Mouse (Mus musculus) heart, postnatal 36 days (tissue): Measurements from ENCODE around the gene Zeb2. TPM values are rescaled to one million over a fixed set of nuclear protein-coding genes. Genes with fewer than 3 reads are reported as not detected.

Source experiments
- DNase-seq, 2 experiments: peaks; one replicate each; pipeline ENCODE4 v3.0.0; 2021 to 2022
- intact Hi-C: fragments of 180-260 bp; cut with DNase I; formaldehyde crosslinking; loops from one replicate; pipeline ENCODE4 v1.15.1; 2025
- total RNA-seq, 2 experiments: library from RNA; stranded (reverse); gene quantifications; 2 replicates each; pipeline ENCODE4 v1.2.3; 2021

The Zeb2 gene
- total RNA-seq, 2 experiments from 2014 or later = 53.1 to 54.2 TPM

DNA sequence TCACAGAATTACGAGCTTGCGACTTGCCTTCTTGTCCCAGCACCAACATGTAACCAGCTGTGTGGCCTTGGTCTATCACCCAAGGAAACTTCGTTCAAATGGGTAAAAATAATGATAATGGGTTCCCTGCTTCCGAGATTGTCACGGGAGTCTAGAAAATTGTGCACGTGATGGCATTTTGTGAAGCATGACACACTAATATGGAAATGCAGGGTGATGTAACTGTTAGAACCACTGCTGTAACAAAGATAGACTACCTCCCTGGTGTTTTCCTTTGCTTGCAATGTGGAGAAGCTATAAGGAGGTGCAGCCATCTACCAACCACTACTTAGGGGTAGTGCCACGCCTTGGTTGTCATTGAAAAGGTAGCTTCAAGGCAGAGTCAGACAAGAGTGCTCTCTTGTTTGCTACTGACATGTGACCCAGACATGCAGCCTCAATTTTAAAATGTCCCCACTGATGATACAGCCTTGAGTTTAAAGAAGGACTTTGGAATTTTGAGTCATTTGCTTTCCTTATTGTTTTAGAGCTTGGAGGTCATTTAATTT lies 89.0 kb downstream of the Zeb2 start:
- intact Hi-C loops = no loop called here
- DNase-seq = no peak

- intact Hi-C loops = no loop called here
- DNase-seq = no peak
Observed at GRCm38 (mm10) chr2:45017186-45017800, 99.9 kb downstream of the Zeb2 start.

DNA sequence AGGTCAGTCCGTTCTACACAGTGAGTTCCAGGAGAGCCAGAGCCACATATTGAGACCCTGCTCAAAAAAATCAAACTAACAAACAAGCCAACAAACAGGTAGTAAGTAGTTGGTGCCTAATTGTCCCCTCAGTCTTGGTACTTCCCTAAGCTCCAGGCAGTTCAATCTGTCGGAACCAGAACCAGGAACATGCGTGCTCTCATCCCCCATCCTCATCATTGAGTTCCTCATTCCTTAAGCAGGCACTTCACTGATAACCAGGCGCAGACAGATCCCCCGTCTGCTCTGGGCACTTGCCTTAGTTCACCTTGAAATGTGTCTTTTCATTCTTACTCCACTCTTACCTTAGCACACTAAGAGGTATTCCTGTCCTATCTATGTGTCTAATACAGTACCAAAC lies 103.9 kb downstream of the Zeb2 start:
- no peak for DNase-seq
- intact Hi-C loops = no loop called here

GRCm38 (mm10) chr2:45012676-45013075 lies 104.5 kb downstream of the Zeb2 start:
- intact Hi-C loops = no loop called here

GRCm38 (mm10) chr2:45010701-45011100 lies 106.5 kb downstream of the Zeb2 start:
- DNase-seq = no peak
- intact Hi-C loops = no loop called here

More at GRCm38 (mm10) chr2:45012676-45013075, 104.5 kb downstream of the Zeb2 start:
- no peak for DNase-seq

DNA sequence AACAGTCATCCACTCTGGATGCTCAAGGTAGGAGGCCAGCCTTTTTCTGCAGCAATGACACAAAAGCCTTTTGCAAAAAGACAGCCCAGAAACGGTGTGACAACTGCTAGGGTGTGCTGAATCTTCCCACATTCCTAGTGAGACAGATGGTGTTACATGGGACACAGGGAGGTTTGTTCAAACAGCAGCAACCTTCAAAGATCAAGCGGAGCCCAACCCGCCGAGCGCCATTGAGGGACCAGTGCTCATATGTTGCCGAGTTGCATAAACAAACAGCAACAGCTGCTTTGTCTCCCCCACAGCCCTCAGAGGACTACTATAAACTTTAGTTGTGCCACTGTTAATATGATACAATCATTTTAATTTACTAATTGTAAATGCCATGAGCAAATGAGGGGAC lies 117.3 kb downstream of the Zeb2 start:
- intact Hi-C loops = no loop called here
- no peak for DNase-seq

GRCm38 (mm10) chr2:44998710-44999109 lies 118.5 kb downstream of the Zeb2 start:
- DNase-seq = no peak
- intact Hi-C loops = no loop called here

DNA sequence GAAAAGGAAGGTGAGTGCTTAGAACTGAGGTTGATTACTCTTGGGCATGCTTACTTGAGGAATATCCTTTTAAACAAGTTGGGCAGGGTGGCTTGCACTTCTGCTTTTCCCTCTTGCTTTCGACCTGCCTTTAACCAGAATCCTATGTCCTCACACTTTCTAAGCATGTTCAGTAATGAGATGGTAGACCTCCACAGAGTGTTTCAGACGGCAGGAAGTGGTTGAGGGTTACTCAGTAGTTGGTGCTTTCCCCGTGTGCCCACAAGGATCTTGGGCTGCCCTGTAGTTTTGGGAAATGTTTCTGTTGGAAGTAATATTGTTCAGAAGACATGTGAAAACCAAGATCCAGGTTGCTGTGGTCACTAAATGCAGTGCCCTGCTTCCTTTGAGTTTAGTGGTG lies 135.5 kb downstream of the Zeb2 start:
- DNase-seq = no peak
- intact Hi-C loops = no loop called here

DNA sequence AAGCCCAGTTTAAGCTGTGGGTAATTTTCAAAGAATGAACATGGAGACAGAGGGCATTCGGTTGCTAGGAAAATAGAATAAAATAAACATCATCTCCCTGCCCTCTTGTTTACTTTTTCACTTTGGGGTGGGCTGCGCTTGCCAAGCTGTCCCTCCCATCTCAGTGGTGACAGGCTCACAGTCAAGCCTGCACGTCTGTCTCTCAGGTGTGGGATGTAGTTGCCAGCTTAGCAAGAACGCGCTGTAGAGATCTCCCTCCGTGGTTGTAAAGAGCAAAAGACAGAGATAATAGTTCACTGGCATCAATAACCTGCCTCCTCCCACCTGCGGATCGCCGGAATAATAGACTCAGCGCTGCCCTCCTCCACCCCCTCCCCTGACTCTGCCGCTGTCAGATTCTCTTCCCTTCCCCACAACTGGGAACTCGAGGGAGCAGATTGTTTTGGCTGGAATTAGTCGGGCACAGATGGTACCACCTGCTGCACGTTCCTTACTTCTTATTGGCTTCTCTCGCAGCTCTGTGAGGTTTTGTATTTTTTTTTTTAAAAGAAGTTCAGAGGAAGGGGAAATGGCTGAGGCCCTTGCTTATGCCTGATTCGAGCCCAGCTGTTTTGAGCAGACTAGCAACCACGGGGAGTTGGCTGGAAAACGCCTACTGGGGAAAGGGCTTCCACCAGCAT lies 138.0 kb downstream of the Zeb2 start:
- DNase-seq = no peak
- intact Hi-C loops = no loop called here

DNA sequence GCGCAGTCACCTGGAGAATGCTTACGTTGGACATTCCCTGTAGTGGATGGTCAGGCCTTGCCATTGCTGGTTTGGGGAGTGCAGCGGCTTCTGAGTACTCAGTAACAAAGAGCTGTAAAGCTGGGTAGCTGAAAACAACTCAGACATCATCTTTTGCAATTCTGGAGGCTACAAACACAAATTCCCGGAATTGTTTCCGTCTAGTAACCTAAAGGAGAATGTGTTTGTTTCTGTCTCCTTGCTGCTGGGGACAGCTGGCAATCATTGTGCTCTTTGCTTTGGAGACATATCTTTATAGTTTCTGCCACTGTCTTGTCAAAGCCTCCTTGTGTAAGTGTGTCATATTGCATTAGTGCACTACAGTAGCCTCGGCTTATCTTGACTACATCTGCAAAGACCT lies 139.2 kb downstream of the Zeb2 start:
- DNase-seq = no peak
- intact Hi-C loops = no loop called here

GRCm38 (mm10) chr2:44977556-44977955 lies 139.6 kb downstream of the Zeb2 start:
- DNase-seq = no peak
- intact Hi-C loops = no loop called here

- no peak for DNase-seq
Observed at GRCm38 (mm10) chr2:44977051-44977450, 140.1 kb downstream of the Zeb2 start.

GRCm38 (mm10) chr2:44976484-44976883 lies 140.7 kb downstream of the Zeb2 start:
- DNase-seq = no peak
- intact Hi-C loops = no loop called here

More at GRCm38 (mm10) chr2:44977051-44977450, 140.1 kb downstream of the Zeb2 start:
- intact Hi-C loops = no loop called here

- no peak for DNase-seq
- intact Hi-C loops = no loop called here
Observed at GRCm38 (mm10) chr2:44973828-44974227, 143.4 kb downstream of the Zeb2 start.

DNA sequence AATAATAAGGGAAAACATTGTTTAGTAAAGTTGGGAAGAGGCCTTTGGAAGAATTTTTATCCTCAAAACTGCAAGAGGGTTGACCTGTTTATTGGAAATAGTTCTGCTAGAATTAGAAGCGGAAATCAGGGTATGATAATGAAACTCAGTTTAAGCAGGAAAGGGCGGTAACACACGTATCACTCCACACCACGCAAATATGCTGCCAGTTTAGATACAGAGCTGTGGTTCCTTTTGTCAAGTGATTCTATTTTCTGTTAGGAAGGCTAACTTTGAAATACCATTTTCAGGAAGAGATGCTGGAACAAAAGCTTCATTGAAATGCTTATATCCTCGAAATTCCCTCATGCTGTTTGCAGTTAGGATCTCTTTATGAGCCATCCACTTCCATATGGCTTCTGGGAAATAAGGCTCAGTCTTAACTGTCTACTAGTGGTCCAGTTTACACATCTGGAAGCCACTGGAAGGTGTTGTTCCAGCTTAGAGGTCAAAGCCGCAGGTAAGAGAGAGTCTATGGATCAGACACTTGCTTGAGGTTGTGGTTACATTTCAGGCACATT lies 147.0 kb downstream of the Zeb2 start:
- no peak for DNase-seq
- intact Hi-C loops = no loop called here

GRCm38 (mm10) chr2:44969640-44970039 lies 147.6 kb downstream of the Zeb2 start:
- intact Hi-C loops = no loop called here
- no peak for DNase-seq

DNA sequence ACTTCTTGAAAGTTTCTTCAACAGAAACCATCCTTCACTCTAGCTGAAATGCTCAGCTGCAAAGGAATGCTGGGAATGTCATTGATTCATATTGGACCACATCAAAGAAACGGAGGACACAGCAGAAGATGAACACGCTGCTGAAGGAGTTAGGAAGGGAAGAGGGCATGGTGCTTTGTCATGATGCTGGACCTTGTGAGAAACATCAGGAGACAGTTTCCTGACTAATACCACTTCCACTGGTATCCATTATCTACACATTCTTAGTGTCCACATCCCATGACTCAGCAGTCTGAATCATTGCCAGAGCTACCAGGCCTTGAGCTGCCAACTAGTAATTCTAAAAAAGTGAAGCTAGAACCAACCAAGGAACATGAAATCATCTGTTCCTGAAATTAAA lies 148.0 kb downstream of the Zeb2 start:
- intact Hi-C loops = no loop called here
- no peak for DNase-seq

- intact Hi-C loops = no loop called here
Observed at GRCm38 (mm10) chr2:44965834-44966555, 151.2 kb downstream of the Zeb2 start.

DNA sequence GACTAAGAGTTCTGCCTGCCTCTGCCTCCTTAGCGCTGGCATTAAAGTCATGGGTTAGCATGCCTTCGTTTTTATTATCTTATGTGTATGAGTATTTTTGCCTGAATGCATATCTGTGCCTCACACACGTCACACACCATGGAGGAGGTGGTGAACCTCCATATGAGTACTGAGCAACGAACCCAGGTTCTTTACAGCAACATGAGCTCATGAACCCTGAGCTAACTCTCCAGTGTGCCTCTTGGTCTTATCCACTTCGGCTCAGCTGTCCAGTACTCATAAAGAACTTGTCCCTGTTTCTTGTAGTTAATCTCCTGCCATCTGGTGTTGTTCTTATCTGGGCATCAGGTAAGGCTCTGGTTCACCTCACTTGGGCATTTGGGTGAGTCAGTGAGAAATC lies 154.6 kb downstream of the Zeb2 start:
- intact Hi-C loops = no loop called here
- no peak for DNase-seq

More at GRCm38 (mm10) chr2:44965834-44966555, 151.2 kb downstream of the Zeb2 start:
- no peak for DNase-seq

GRCm38 (mm10) chr2:44961192-44961591 lies 156.0 kb downstream of the Zeb2 start:
- intact Hi-C loops = no loop called here
- DNase-seq = no peak

DNA sequence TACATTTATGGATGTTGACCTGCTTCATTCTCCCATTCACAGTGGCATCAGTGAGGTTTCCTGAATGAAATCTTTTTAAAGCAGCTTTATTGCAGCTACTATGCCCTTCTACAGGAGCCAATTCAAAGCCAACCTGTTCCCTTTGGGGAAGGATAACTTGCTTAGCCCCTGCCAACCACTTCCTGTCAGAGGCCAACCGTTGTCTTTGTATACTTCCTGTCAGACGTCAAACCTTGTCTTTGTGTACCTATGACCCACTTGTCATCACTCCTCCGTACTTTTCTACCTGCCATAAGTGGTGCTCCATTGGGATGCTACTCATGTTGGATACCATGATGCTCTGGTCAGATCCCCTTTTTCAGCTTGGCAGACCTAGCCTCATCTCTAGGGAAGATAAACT lies 156.6 kb downstream of the Zeb2 start:
- intact Hi-C loops = no loop called here
- no peak for DNase-seq
